Mouse (Mus musculus): ENCODE results near the gene Cox4i1. TPM values are rescaled to one million over a fixed set of nuclear protein-coding genes. Genes with fewer than 3 reads are reported as not detected.

Gene Cox4i1
- polyA plus RNA-seq, 1 experiment from 2014 or later = 971 TPM

- no peak overlapping the region for H3K9ac ChIP-seq (replicated peaks)
Measured at GRCm38 (mm10) chr8:120685591-120685990, 17.6 kb downstream of the Cox4i1 start.

GRCm38 (mm10) chr8:120686051-120686450, 18.0 kb downstream of the Cox4i1 start:
- H3K27ac ChIP-seq (replicated peaks) = no peak overlapping the region
- H3K9ac ChIP-seq (replicated peaks) = no peak overlapping the region
- no peak overlapping the region for H3K4me2 ChIP-seq (replicated peaks)
- no peak overlapping the region for H3K4me3 ChIP-seq
- no peaks in the 10 kb centered on the region for H3K9me3 ChIP-seq
- WGBS = 86% methylated on average over 13 of the region's 13 CpGs
- H3K4me1 ChIP-seq = no peaks in the 10 kb centered on the region
- H3K36me3 ChIP-seq = no peaks in the 10 kb centered on the region
- no peak for ATAC-seq (replicated peaks)
- H3K27me3 ChIP-seq = no peaks in the 10 kb centered on the region

More at GRCm38 (mm10) chr8:120685591-120685990, 17.6 kb downstream of the Cox4i1 start:
- H3K27me3 ChIP-seq = no peaks in the 10 kb centered on the region
- no peak overlapping the region for H3K4me3 ChIP-seq
- H3K4me2 ChIP-seq (replicated peaks) = no peak overlapping the region
- no peaks in the 10 kb centered on the region for H3K9me3 ChIP-seq
- ATAC-seq (replicated peaks) = no peak
- no peaks in the 10 kb centered on the region for H3K4me1 ChIP-seq
- H3K36me3 ChIP-seq = no peaks in the 10 kb centered on the region
- no peak overlapping the region for H3K27ac ChIP-seq (replicated peaks)
- WGBS = 73% methylated on average over 8 of the region's 8 CpGs

DNA sequence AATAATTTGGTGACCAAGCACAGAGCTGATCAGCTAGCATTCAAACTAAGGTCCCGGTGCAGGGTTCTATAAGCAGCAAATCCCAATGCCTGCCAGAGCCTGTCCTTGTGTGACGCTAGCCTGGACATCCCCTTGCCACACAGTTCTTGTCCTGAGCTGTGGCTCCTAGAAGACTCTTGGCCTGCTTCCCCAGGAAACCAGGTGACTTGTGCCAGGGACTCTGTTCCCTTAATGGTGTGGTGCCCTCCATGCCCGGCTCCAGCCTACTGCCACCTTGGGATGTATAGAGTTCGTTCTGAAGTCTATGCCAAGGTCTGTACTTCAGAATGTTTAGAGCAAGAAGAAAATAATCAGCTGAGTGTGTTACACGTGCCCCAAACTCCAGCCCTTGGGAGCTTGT, 18.6 kb downstream of the Cox4i1 start:
- no peak overlapping the region for H3K4me2 ChIP-seq (replicated peaks)
- H3K9me3 ChIP-seq = no peaks in the 10 kb centered on the region
- no peaks in the 10 kb centered on the region for H3K27me3 ChIP-seq
- H3K4me3 ChIP-seq = no peak overlapping the region
- no peak overlapping the region for H3K27ac ChIP-seq (replicated peaks)
- 86% methylated on average over 5 of the region's 5 CpGs for WGBS
- H3K9ac ChIP-seq (replicated peaks) = no peak overlapping the region
- H3K4me1 ChIP-seq = no peaks in the 10 kb centered on the region
- no peaks in the 10 kb centered on the region for H3K36me3 ChIP-seq
- ATAC-seq (replicated peaks) = no peak

GRCm38 (mm10) chr8:120687786-120688185, 19.8 kb downstream of the Cox4i1 start:
- Histone ChIP-seq H3K4me1 (no peaks in the 10 kb centered on the region), H3K27ac (replicated peaks) (no peak overlapping the region), H3K4me2 (replicated peaks) (no peak overlapping the region), H3K4me3 (no peak overlapping the region), H3K27me3 (no peaks in the 10 kb centered on the region), H3K9me3 (no peaks in the 10 kb centered on the region), H3K9ac (replicated peaks) (no peak overlapping the region), H3K36me3 (no peaks in the 10 kb centered on the region)
- ATAC-seq (replicated peaks) = no peak
- 79% methylated on average over 8 of the region's 8 CpGs for WGBS

DNA sequence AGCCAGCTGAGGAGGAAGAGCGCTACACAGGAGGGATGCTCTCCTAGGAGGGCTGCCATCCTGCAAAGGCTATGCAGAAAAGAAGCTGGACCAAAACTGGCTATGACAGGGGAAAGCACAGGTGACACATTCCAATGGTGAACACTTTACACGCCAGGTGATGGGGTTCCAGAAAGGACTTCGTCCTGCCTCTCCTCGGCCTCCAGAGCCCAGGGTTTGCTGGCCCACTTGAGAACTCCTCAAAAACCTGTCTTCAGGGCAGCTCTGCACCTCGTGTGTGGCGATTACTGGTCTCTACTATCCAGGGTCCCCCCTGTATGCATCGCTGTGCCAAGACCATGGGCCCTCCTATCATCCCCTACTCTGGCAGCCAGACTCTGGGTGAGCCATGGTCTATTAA, 20.5 kb downstream of the Cox4i1 start:
- Histone ChIP-seq H3K9me3 (no peaks in the 10 kb centered on the region), H3K27me3 (no peaks in the 10 kb centered on the region), H3K4me3 (no peak overlapping the region), H3K27ac (replicated peaks) (no peak overlapping the region), H3K4me2 (replicated peaks) (no peak overlapping the region), H3K36me3 (no peaks in the 10 kb centered on the region), H3K9ac (replicated peaks) (no peak overlapping the region), H3K4me1 (no peaks in the 10 kb centered on the region)
- no peak for ATAC-seq (replicated peaks)
- WGBS = 90% methylated on average over 7 of the region's 7 CpGs

GRCm38 (mm10) chr8:120692934-120693333, 24.9 kb downstream of the Cox4i1 start:
- no peak overlapping the region for H3K4me3 ChIP-seq
- H3K27me3 ChIP-seq = no peaks in the 10 kb centered on the region
- no peaks in the 10 kb centered on the region for H3K9me3 ChIP-seq
- no peak for ATAC-seq (replicated peaks)
- no peak overlapping the region for H3K4me2 ChIP-seq (replicated peaks)
- H3K27ac ChIP-seq (replicated peaks) = no peak overlapping the region
- H3K36me3 ChIP-seq = no peaks in the 10 kb centered on the region
- peaks cover 8% of the 10 kb centered on the region for H3K4me1 ChIP-seq
- H3K9ac ChIP-seq (replicated peaks) = no peak overlapping the region
- WGBS = 77% methylated on average over 4 of the region's 4 CpGs

- ATAC-seq (replicated peaks) = no peak
- Histone ChIP-seq H3K4me1 (peaks cover 8% of the 10 kb centered on the region), H3K27ac (replicated peaks) (no peak overlapping the region), H3K4me3 (no peak overlapping the region), H3K36me3 (no peaks in the 10 kb centered on the region), H3K4me2 (replicated peaks) (no peak overlapping the region), H3K9ac (replicated peaks) (no peak overlapping the region), H3K9me3 (no peaks in the 10 kb centered on the region), H3K27me3 (no peaks in the 10 kb centered on the region)
- WGBS = 57% methylated on average over 22 of the region's 22 CpGs
Measured at GRCm38 (mm10) chr8:120693861-120694493, 26.0 kb downstream of the Cox4i1 start.

GRCm38 (mm10) chr8:120696401-120697153, 28.6 kb downstream of the Cox4i1 start:
- Histone ChIP-seq H3K9ac (replicated peaks) (no peak overlapping the region), H3K9me3 (no peaks in the 10 kb centered on the region), H3K36me3 (no peaks in the 10 kb centered on the region), H3K4me2 (replicated peaks) (no peak overlapping the region), H3K27me3 (no peaks in the 10 kb centered on the region), H3K4me1 (peaks cover 8% of the 10 kb centered on the region), H3K4me3 (no peak overlapping the region), H3K27ac (replicated peaks) (no peak overlapping the region)
- 63% methylated on average over 13 of the region's 13 CpGs for WGBS
- ATAC-seq (replicated peaks) = no peak

GRCm38 (mm10) chr8:120697154-120697978, 29.3 kb downstream of the Cox4i1 start:
- peaks cover 8% of the 10 kb centered on the region for H3K4me1 ChIP-seq
- H3K9me3 ChIP-seq = no peaks in the 10 kb centered on the region
- no peak for ATAC-seq (replicated peaks)
- H3K4me2 ChIP-seq (replicated peaks) = no peak overlapping the region
- 77% methylated on average over 17 of the region's 17 CpGs for WGBS
- H3K9ac ChIP-seq (replicated peaks) = no peak overlapping the region
- no peaks in the 10 kb centered on the region for H3K27me3 ChIP-seq
- no peaks in the 10 kb centered on the region for H3K36me3 ChIP-seq
- no peak overlapping the region for H3K4me3 ChIP-seq
- H3K27ac ChIP-seq (replicated peaks) = no peak overlapping the region

- Histone ChIP-seq H3K4me1 (peaks cover 8% of the 10 kb centered on the region), H3K27me3 (no peaks in the 10 kb centered on the region), H3K36me3 (no peaks in the 10 kb centered on the region), H3K4me3 (no peak overlapping the region), H3K9ac (replicated peaks) (no peak overlapping the region), H3K27ac (replicated peaks) (no peak overlapping the region), H3K4me2 (replicated peaks) (no peak overlapping the region), H3K9me3 (no peaks in the 10 kb centered on the region)
- no peak for ATAC-seq (replicated peaks)
Measured at GRCm38 (mm10) chr8:120697979-120698272, 29.9 kb downstream of the Cox4i1 start.

- no peak overlapping the region for H3K4me2 ChIP-seq (replicated peaks)
- peaks cover 8% of the 10 kb centered on the region for H3K4me1 ChIP-seq
- WGBS = 96% methylated on average over 7 of the region's 7 CpGs
- no peak overlapping the region for H3K9ac ChIP-seq (replicated peaks)
- no peak overlapping the region for H3K27ac ChIP-seq (replicated peaks)
- H3K27me3 ChIP-seq = no peaks in the 10 kb centered on the region
- ATAC-seq (replicated peaks) = no peak
- no peaks in the 10 kb centered on the region for H3K36me3 ChIP-seq
- no peaks in the 10 kb centered on the region for H3K9me3 ChIP-seq
- no peak overlapping the region for H3K4me3 ChIP-seq
Measured at GRCm38 (mm10) chr8:120698426-120698825, 30.4 kb downstream of the Cox4i1 start.

DNA sequence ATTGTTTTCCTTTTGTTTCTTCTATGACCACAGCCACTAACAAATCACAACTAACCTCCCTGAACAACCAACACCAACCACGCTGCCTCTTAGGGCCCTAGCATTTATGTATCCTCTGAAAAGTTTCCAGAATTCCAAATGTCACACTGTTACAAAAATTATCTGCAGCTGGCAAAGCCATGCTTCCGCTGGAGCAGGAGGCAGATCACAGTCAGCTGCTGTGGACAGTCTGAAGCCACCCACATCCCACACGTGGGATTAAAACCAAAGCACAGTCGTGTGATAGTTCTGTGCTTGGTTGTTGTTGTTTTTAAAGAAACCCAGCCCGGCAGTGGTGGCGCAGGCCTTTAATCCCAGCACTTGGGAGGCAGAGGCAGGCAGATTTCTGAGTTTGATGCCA, 31.1 kb downstream of the Cox4i1 start:
- Histone ChIP-seq H3K4me1 (peaks cover 8% of the 10 kb centered on the region), H3K27ac (replicated peaks) (no peak overlapping the region), H3K4me2 (replicated peaks) (no peak overlapping the region), H3K27me3 (no peaks in the 10 kb centered on the region), H3K9ac (replicated peaks) (no peak overlapping the region), H3K36me3 (no peaks in the 10 kb centered on the region), H3K4me3 (no peak overlapping the region), H3K9me3 (no peaks in the 10 kb centered on the region)
- 82% methylated on average over 6 of the region's 6 CpGs for WGBS
- ATAC-seq (replicated peaks) = no peak
